Mouse (Mus musculus): Measurements from ENCODE around the gene Ckap5. TPM values are rescaled to one million over a fixed set of nuclear protein-coding genes. Genes with fewer than 3 reads are reported as not detected.

Gene Ckap5
- polyA plus RNA-seq, 1 experiment from 2014 or later: 153 TPM

DNA sequence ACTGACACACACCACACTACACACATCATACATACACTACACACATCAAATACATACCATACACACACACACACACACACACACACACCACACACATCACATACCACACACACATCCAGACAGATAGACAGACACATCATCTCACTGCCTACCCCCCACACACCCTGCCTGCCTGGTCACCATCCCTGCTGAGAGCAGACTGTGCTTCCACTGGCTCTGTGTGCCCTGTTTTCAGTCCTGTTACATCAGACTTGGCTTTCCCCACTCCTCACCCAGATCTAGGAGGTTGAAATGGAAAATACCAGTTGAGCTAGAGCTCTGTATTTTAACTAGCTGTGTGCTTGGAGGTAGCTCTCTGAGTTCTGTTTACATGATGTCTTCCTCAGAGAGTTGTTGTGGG is 138.2 kb downstream of the Ckap5 start:
- no peaks in the 10 kb centered on the region for H3K27me3 ChIP-seq
- H3K27ac ChIP-seq: no peak overlapping the region
- H3K36me3 ChIP-seq: peaks cover 89% of the 10 kb centered on the region
- H3K9me3 ChIP-seq: no peaks in the 10 kb centered on the region
- H3K4me2 ChIP-seq (replicated peaks): no peak overlapping the region
- H3K4me1 ChIP-seq (replicated peaks): no peaks in the 10 kb centered on the region
- H3K9ac ChIP-seq (replicated peaks): no peak overlapping the region
- no peak for ATAC-seq
- H3K4me3 ChIP-seq (replicated peaks): no peak overlapping the region

DNA sequence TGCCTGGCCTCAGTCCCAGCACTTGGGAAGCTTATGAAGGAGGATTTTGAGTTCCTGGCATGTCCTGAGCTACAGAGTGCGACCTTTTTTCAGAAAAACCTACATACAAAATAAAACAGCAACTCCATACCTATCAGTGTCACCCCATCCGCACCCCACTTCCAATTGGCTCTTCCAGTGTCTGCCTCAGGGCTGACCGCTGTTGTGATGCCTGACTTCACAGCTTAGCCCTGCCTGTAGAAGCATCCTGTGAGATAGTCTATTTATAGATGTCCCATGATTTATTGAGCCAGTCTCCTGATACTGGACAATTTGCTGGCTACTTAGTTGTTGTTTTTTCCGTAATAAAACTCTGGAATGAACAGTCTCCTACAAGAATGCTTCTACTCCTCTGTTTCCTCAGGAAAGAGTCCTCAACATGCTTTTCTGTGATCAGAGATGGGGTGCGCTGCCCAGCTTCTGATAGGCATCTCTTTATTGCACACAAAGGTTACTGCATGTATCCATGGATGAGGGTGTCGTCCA is 139.9 kb downstream of the Ckap5 start:
- no peaks in the 10 kb centered on the region for H3K27me3 ChIP-seq
- no peak for ATAC-seq
- no peak overlapping the region for H3K27ac ChIP-seq
- H3K36me3 ChIP-seq: peaks cover 89% of the 10 kb centered on the region
- 95% methylated on average over 6 of the region's 6 CpGs for WGBS
- no peak overlapping the region for H3K9ac ChIP-seq (replicated peaks)
- H3K4me1 ChIP-seq (replicated peaks): no peaks in the 10 kb centered on the region
- H3K4me3 ChIP-seq (replicated peaks): no peak overlapping the region
- no peaks in the 10 kb centered on the region for H3K9me3 ChIP-seq
- no peak overlapping the region for H3K4me2 ChIP-seq (replicated peaks)

DNA sequence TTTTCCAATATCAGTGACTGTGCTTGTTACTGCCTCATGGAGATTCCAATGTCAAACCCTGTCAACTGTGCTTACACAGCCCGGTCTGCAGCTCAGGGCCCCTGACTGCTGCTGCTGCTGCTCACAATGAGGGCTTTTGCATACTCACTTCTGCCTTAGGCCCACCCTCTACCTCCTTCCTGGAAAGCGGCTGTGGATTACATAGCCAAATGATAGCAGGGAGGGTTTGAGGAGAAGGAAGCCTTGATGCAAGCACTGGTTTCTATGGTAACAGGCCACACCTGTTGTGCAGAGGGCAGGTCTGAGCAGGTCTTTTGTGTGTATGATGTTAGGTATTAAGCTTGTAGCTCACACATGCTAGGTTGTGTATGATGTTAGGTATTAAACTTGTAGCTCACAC is 141.2 kb downstream of the Ckap5 start:
- no peak overlapping the region for H3K4me3 ChIP-seq (replicated peaks)

DNA sequence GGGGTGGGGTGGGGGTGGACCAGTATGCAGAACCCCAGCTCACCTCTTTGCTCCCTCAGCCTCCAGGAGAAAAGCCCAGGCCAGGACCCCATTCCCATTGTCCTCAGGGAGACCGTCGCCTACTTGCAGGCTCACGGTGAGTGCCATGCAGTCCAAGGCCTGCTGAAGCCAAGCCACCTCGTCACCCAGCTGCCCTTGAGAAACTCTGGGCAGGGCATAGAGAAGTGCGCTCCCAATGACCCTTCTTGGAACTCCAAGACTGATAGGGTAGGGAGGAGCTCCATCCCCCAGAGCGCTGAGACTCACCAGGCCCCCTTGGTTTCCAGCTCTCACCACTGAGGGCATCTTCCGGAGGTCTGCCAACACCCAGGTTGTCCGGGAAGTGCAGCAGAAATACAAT is 142.8 kb downstream of the Ckap5 start:
- Histone ChIP-seq H3K4me2 (replicated peaks) (no peak overlapping the region), H3K9me3 (no peaks in the 10 kb centered on the region), H3K27ac (no peak overlapping the region), H3K9ac (replicated peaks) (no peak overlapping the region), H3K4me1 (replicated peaks) (no peaks in the 10 kb centered on the region), H3K4me3 (replicated peaks) (no peak overlapping the region), H3K27me3 (no peaks in the 10 kb centered on the region), H3K36me3 (peaks cover 91% of the 10 kb centered on the region)
- ATAC-seq: no peak
- 92% methylated on average over 8 of the region's 8 CpGs for WGBS

More for the DNA sequence above, 141.2 kb downstream of the Ckap5 start:
- Histone ChIP-seq H3K27me3 (no peaks in the 10 kb centered on the region), H3K27ac (no peak overlapping the region), H3K9me3 (no peaks in the 10 kb centered on the region), H3K4me1 (replicated peaks) (no peaks in the 10 kb centered on the region), H3K36me3 (peaks cover 91% of the 10 kb centered on the region), H3K9ac (replicated peaks) (no peak overlapping the region), H3K4me2 (replicated peaks) (no peak overlapping the region)
- 83% methylated on average over 2 of the region's 2 CpGs for WGBS
- ATAC-seq: no peak

DNA sequence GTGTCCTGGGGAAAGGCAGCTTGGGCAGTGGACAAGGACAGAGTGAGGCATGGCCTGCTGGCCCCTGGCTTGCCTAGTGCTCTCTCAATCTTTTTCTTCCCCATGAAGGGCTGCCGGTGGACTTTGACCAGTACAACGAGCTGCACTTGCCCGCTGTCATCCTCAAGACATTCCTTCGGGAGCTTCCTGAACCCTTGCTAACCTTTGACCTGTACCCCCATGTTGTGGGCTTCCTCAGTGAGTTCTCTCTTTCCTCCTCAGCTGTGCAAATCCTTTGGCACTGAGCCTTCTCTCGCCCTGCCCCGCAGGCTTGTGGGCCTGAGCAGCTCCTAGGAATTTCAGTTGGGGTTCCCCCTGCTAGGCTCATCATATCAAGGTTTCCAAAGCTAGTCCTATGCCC is 143.5 kb downstream of the Ckap5 start:
- ATAC-seq: no peak
- Histone ChIP-seq H3K9me3 (no peaks in the 10 kb centered on the region), H3K9ac (replicated peaks) (no peak overlapping the region), H3K36me3 (peaks cover 91% of the 10 kb centered on the region), H3K4me1 (replicated peaks) (no peaks in the 10 kb centered on the region), H3K4me2 (replicated peaks) (no peak overlapping the region), H3K27ac (no peak overlapping the region), H3K27me3 (no peaks in the 10 kb centered on the region), H3K4me3 (replicated peaks) (no peak overlapping the region)
- 92% methylated on average over 6 of the region's 6 CpGs for WGBS

Other genes starting within 250 kb of the Ckap5 start
- gene 1110051M20Rik, start 82.1 kb upstream of the Ckap5 start, polyA plus RNA-seq (2015; fragmentation: Nextera tagmentation; extraction: Ambion mirVana): 147 and 165 TPM in 2 replicates
- 7.1 and 10.2 TPM in 2 replicates for gene Lrp4, start 69.3 kb upstream of the Ckap5 start, polyA plus RNA-seq (2015; fragmentation: Nextera tagmentation; extraction: Ambion mirVana)
- gene F2, start 109.7 kb downstream of the Ckap5 start, polyA plus RNA-seq (2015; fragmentation: Nextera tagmentation; extraction: Ambion mirVana): 0.32 TPM in 1 of 2 replicates, not detected in the other
- gene Zfp408, start 123.0 kb downstream of the Ckap5 start, polyA plus RNA-seq (2015; fragmentation: Nextera tagmentation; extraction: Ambion mirVana): 14.0 and 14.6 TPM in 2 replicates
- 89.0 and 90.4 TPM in 2 replicates for gene Arhgap1, start 123.1 kb downstream of the Ckap5 start, polyA plus RNA-seq (2015; fragmentation: Nextera tagmentation; extraction: Ambion mirVana)
- gene Atg13, start 183.8 kb downstream of the Ckap5 start, polyA plus RNA-seq (2015; fragmentation: Nextera tagmentation; extraction: Ambion mirVana): 38.0 and 38.6 TPM in 2 replicates
- gene Harbi1, start 184.1 kb downstream of the Ckap5 start, polyA plus RNA-seq (2015; fragmentation: Nextera tagmentation; extraction: Ambion mirVana): 25.0 and 26.2 TPM in 2 replicates
- gene Ambra1, start 203.4 kb downstream of the Ckap5 start, polyA plus RNA-seq (2015; fragmentation: Nextera tagmentation; extraction: Ambion mirVana): 23.7 and 26.2 TPM in 2 replicates

All from midbrain, embryonic 13.5 days (tissue).